Mouse (Mus musculus) MEL (cell line): ENCODE measurements around the gene Idh3b. TPM values are rescaled to one million over a fixed set of nuclear protein-coding genes. Genes with fewer than 3 reads are reported as not detected.
A peak's percentile ranks its signal among the peaks of the same experiment; 100 is the strongest.

Source experiments
- DNase-seq: peaks from one replicate; pipeline ENCODE4 v3.0.0; 2011; ENCODE audit warnings: low read depth, low spot score
- H3K27ac ChIP-seq: 2 replicates; pipeline ENCODE4 v1.5.1; 2012; ENCODE audit warnings: low read depth, mild to moderate bottlenecking, control low read depth, low read length, moderate library complexity; ENCODE audit not compliant: control insufficient read depth
- H3K27me3 ChIP-seq, 2 experiments: fragments of 150-350 bp in 1 of 2; sonication (generic) in 1 of 2; 2 replicates each; pipeline ENCODE4 v1.6.1; 2012; ENCODE audit warnings: low read length in 2 of 2, mild to moderate bottlenecking in 2 of 2, improper control_type of control experiment in 1 of 2, moderate library complexity in 1 of 2; ENCODE audit not compliant: insufficient read depth in 2 of 2, control insufficient read depth in 1 of 2
- H3K36me3 ChIP-seq, 2 experiments: 2 replicates each; pipeline ENCODE4 v1.6.1; 2012 to 2014; ENCODE audit warnings: low read length in 2 of 2, improper control_type of control experiment in 1 of 2, inconsistent platforms in 1 of 2, mild to moderate bottlenecking in 1 of 2; ENCODE audit not compliant: insufficient read depth in 2 of 2, control insufficient read depth in 1 of 2
- H3K4me1 ChIP-seq, 2 experiments: fragments of 150-350 bp in 1 of 2; sonication (generic) in 1 of 2; 2 replicates each; pipeline ENCODE4 v1.6.1; 2012; ENCODE audit warnings: low read length in 2 of 2, improper control_type of control experiment in 1 of 2, mild to moderate bottlenecking in 1 of 2; ENCODE audit not compliant: insufficient read depth in 2 of 2, control insufficient read depth in 1 of 2
- H3K4me3 ChIP-seq, 2 experiments: fragments of 150-350 bp in 1 of 2; sonication (generic) in 1 of 2; 2 replicates each; pipeline ENCODE4 v1.5.1; 2012; ENCODE audit warnings: low read depth in 2 of 2, low read length in 2 of 2, mild to moderate bottlenecking in 2 of 2, moderate library complexity in 2 of 2, control low read depth in 1 of 2, improper control_type of control experiment in 1 of 2; ENCODE audit not compliant: control insufficient read depth in 1 of 2, insufficient read depth in 1 of 2
- H3K79me2 ChIP-seq: 2 replicates; pipeline ENCODE4 v1.6.1; 2012; ENCODE audit warnings: mild to moderate bottlenecking, low read length, moderate library complexity; ENCODE audit not compliant: control insufficient read depth, poor library complexity, insufficient read depth
- H3K9ac ChIP-seq: 2 replicates; pipeline ENCODE4 v1.6.1; 2012; ENCODE audit warnings: low read depth, mild to moderate bottlenecking, control low read depth, low read length, moderate library complexity; ENCODE audit not compliant: control insufficient read depth, poor library complexity, severe bottlenecking
- H3K9me3 ChIP-seq: fragments of 150-350 bp; sonication (generic); replicated peaks from 2 replicates; pipeline ENCODE4 v1.6.1; 2012; ENCODE audit warnings: mild to moderate bottlenecking, low read length, improper control_type of control experiment, moderate library complexity; ENCODE audit not compliant: insufficient read depth
- CHD1 ChIP-seq: IDR thresholded peaks from 2 replicates; pipeline ENCODE4 v1.6.1; 2012; ENCODE audit warnings: low read depth, mild to moderate bottlenecking, inconsistent platforms, low read length, improper control_type of control experiment
- CHD2 ChIP-seq: IDR thresholded peaks from 2 replicates; pipeline ENCODE4 v1.6.1; 2011; ENCODE audit warnings: low read length, improper control_type of control experiment
- CTCF ChIP-seq, 3 experiments: IDR thresholded peaks in 2 of 3; conservative IDR thresholded peaks in 1 of 3; 2 replicates each; pipeline ENCODE4 v1.5.1; 2011 to 2012; ENCODE audit warnings: low read length in 3 of 3, low read depth in 2 of 3, mild to moderate bottlenecking in 2 of 3, improper control_type of control experiment in 1 of 3, inconsistent platforms in 1 of 3, mixed read lengths in 1 of 3, moderate library complexity in 1 of 3; ENCODE audit not compliant: control insufficient read depth in 1 of 3, insufficient read depth in 1 of 3, poor library complexity in 1 of 3, severe bottlenecking in 1 of 3
- E2F4 ChIP-seq: IDR thresholded peaks from 2 replicates; pipeline ENCODE4 v1.6.1; 2011; ENCODE audit warnings: low read depth, low read length, improper control_type of control experiment, borderline replicate concordance
- ELF1 ChIP-seq: IDR thresholded peaks from 2 replicates; pipeline ENCODE4 v1.6.1; 2014; ENCODE audit warnings: low read depth, mild to moderate bottlenecking, inconsistent platforms, low read length, improper control_type of control experiment, moderate library complexity
- EP300 ChIP-seq, 2 experiments: IDR thresholded peaks; 2 replicates each; pipeline ENCODE4 v1.6.1; 2011; ENCODE audit warnings: improper control_type of control experiment in 2 of 2, low read length in 2 of 2, low read depth in 1 of 2, mild to moderate bottlenecking in 1 of 2
- ETS1 ChIP-seq: IDR thresholded peaks from 2 replicates; pipeline ENCODE4 v1.6.1; 2012; ENCODE audit warnings: low read depth, mild to moderate bottlenecking, inconsistent platforms, low read length, improper control_type of control experiment, moderate library complexity
- GATA1 ChIP-seq: IDR thresholded peaks from 2 replicates; pipeline ENCODE4 v1.6.1; 2011; ENCODE audit warnings: low read depth, low read length, improper control_type of control experiment
- JUND ChIP-seq: IDR thresholded peaks from 2 replicates; pipeline ENCODE4 v1.6.1; 2011; ENCODE audit warnings: low read depth, mild to moderate bottlenecking, improper control_type of control experiment, low read length
- KAT2A ChIP-seq: conservative IDR thresholded peaks from 2 replicates; pipeline ENCODE4 v1.6.1; 2012; ENCODE audit warnings: low read depth, low read length, improper control_type of control experiment, inconsistent platforms
- MAFK ChIP-seq: IDR thresholded peaks from 2 replicates; pipeline ENCODE4 v1.6.1; 2011; ENCODE audit warnings: low read depth, mild to moderate bottlenecking, low read length, improper control_type of control experiment, borderline replicate concordance
- MAX ChIP-seq: IDR thresholded peaks from 2 replicates; pipeline ENCODE4 v1.6.1; 2011; ENCODE audit warnings: low read length, improper control_type of control experiment
- MAZ ChIP-seq: IDR thresholded peaks from 2 replicates; pipeline ENCODE4 v1.6.1; 2012; ENCODE audit warnings: low read depth, mild to moderate bottlenecking, inconsistent platforms, low read length, improper control_type of control experiment
- MEF2A ChIP-seq: IDR thresholded peaks from 2 replicates; pipeline ENCODE4 v1.6.1; 2014; ENCODE audit warnings: low read depth, mild to moderate bottlenecking, inconsistent platforms, low read length, improper control_type of control experiment; ENCODE audit not compliant: poor library complexity, insufficient replicate concordance, severe bottlenecking; ENCODE audit errors: extremely low read depth
- MXI1 ChIP-seq: IDR thresholded peaks from 2 replicates; pipeline ENCODE4 v1.6.1; 2011; ENCODE audit warnings: mild to moderate bottlenecking, low read depth, low read length, improper control_type of control experiment
- MYB ChIP-seq: IDR thresholded peaks from 2 replicates; pipeline ENCODE4 v1.6.1; 2011; ENCODE audit warnings: mild to moderate bottlenecking, low read depth, low read length, improper control_type of control experiment
- MYC ChIP-seq: IDR thresholded peaks from 2 replicates; pipeline ENCODE4 v1.6.1; 2011; ENCODE audit warnings: low read depth, mild to moderate bottlenecking, low read length, improper control_type of control experiment, moderate library complexity
- NELFE ChIP-seq: IDR thresholded peaks from 2 replicates; pipeline ENCODE4 v1.6.1; 2011; ENCODE audit warnings: low read depth, low read length, improper control_type of control experiment
- NRF1 ChIP-seq: IDR thresholded peaks from 2 replicates; pipeline ENCODE4 v1.6.1; 2014; ENCODE audit warnings: low read depth, mild to moderate bottlenecking, inconsistent platforms, low read length, improper control_type of control experiment, moderate library complexity; ENCODE audit not compliant: poor library complexity, insufficient read depth, severe bottlenecking
- POLR2AphosphoS2 ChIP-seq: IDR thresholded peaks from 2 replicates; pipeline ENCODE4 v1.6.1; 2011; ENCODE audit warnings: low read length, improper control_type of control experiment
- POLR2AphosphoS5 ChIP-seq: IDR thresholded peaks from 2 replicates; pipeline ENCODE4 v1.6.1; 2012; ENCODE audit warnings: low read depth, borderline replicate concordance, mild to moderate bottlenecking, inconsistent platforms, low read length, moderate library complexity, mixed read lengths
- RAD21 ChIP-seq: IDR thresholded peaks from 2 replicates; pipeline ENCODE4 v1.6.1; 2011; ENCODE audit warnings: mild to moderate bottlenecking, low read depth, low read length, improper control_type of control experiment
- RCOR1 ChIP-seq: IDR thresholded peaks from 2 replicates; pipeline ENCODE4 v1.6.1; 2012; ENCODE audit warnings: low read depth, mild to moderate bottlenecking, inconsistent platforms, low read length, improper control_type of control experiment
- SIN3A ChIP-seq: IDR thresholded peaks from 2 replicates; pipeline ENCODE4 v1.6.1; 2012; ENCODE audit warnings: low read length, improper control_type of control experiment, inconsistent platforms
- SMC3 ChIP-seq: IDR thresholded peaks from 2 replicates; pipeline ENCODE4 v1.6.1; 2011; ENCODE audit warnings: low read depth, low read length, improper control_type of control experiment
- TAL1 ChIP-seq: IDR thresholded peaks from 2 replicates; pipeline ENCODE4 v1.6.1; 2012; ENCODE audit warnings: mild to moderate bottlenecking, inconsistent platforms, low read length, moderate library complexity, mixed read lengths
- TBP ChIP-seq: IDR thresholded peaks from 2 replicates; pipeline ENCODE4 v1.8.0; 2011; ENCODE audit warnings: low read depth, low read length, improper control_type of control experiment
- UBTF ChIP-seq: IDR thresholded peaks from 2 replicates; pipeline ENCODE4 v1.6.1; 2012; ENCODE audit warnings: low read depth, mild to moderate bottlenecking, inconsistent platforms, low read length, improper control_type of control experiment, moderate library complexity, borderline replicate concordance; ENCODE audit not compliant: insufficient read depth
- USF2 ChIP-seq, 2 experiments: IDR thresholded peaks; 2 replicates each; pipeline ENCODE4 v1.6.1; 2011 to 2012; ENCODE audit warnings: improper control_type of control experiment in 2 of 2, low read length in 2 of 2, borderline replicate concordance in 1 of 2, inconsistent platforms in 1 of 2, low read depth in 1 of 2, mild to moderate bottlenecking in 1 of 2; ENCODE audit not compliant: insufficient read depth in 1 of 2
- ZC3H11A ChIP-seq: IDR thresholded peaks from 2 replicates; pipeline ENCODE4 v1.6.1; 2012; ENCODE audit warnings: low read depth, mild to moderate bottlenecking, inconsistent platforms, low read length, improper control_type of control experiment
- ZMIZ1 ChIP-seq: IDR thresholded peaks from 2 replicates; pipeline ENCODE4 v1.6.1; 2012; ENCODE audit warnings: low read depth, mild to moderate bottlenecking, inconsistent platforms, low read length, improper control_type of control experiment, moderate library complexity
- polyA plus RNA-seq, 2 experiments: library from polyadenylated mRNA; stranded (reverse) in 1 of 2; unstranded in 1 of 2; fragments of >175 nt in 1 of 2; fragments of >200 nt in 1 of 2; gene quantifications; 2 replicates each; pipeline versions ENCODE4 v1.2.1 to v1.2.4; 2012; ENCODE audit warnings: low replicate concordance in 2 of 2, low read depth in 1 of 2; ENCODE audit not compliant: insufficient read length in 2 of 2, insufficient read depth in 1 of 2, missing spikeins in 1 of 2
- total RNA-seq: library from RNA; depleted of rRNA; stranded (reverse); fragments of 300-350 nt; gene quantifications from 2 replicates; pipeline ENCODE4 v1.2.3, GENCODE M21; 2012

Gene Idh3b
- total and polyA plus RNA-seq, 3 experiments: 210 to 1,030 (median 551) TPM

GRCm38 (mm10) chr2:130268074-130268473 lies 16.3 kb downstream of the Idh3b start:
- DNase-seq: no peak
- Histone ChIP-seq H3K9me3 (no peaks in the 10 kb centered on the region), H3K9ac (no peak overlapping the region), H3K79me2 (0 out of 2 replicates have a peak, but pooled peaks cover under 1% of the 10 kb centered on the region), H3K4me3 (no peak overlapping the region), H3K36me3 (peaks cover 0 to 17% of the 10 kb centered on the region in 2 experiments; a peak in 2 of 4 replicates), H3K4me1 (peaks cover under 1 to 23% of the 10 kb centered on the region in 2 experiments; a peak in 3 of 4 replicates), H3K27ac (no peak overlapping the region), H3K27me3 (no peaks in the 10 kb centered on the region)
- TF ChIP-seq ETS1: no peak
- TF ChIP-seq MXI1: no peak

- Histone ChIP-seq H3K36me3 (peaks cover 0 to 32% of the 10 kb centered on the region in 2 experiments; a peak in 2 of 4 replicates), H3K27ac (peak overlapping the region; percentile 44; the same call in 1 of the 2 replicates), H3K9ac (no peak overlapping the region), H3K4me1 (peaks cover 16 to 40% of the 10 kb centered on the region in 2 experiments), H3K9me3 (no peaks in the 10 kb centered on the region), H3K27me3 (no peaks in the 10 kb centered on the region), H3K4me3 (no peak overlapping the region), H3K79me2 (no peaks in the 10 kb centered on the region)
- DNase-seq: peak; percentile 87
- TF ChIP-seq MAFK (no peak), MAX (no peak), ETS1 (peak; percentile 38; the same call in 1 of the 2 replicates), MYC (no peak), JUND (no peak), RCOR1 (0 out of 2 replicates have a peak, but pooled peaks have one; percentile 26), SMC3 (no peak), POLR2AphosphoS5 (no peak), TBP (peak; percentile 69), SIN3A (peak; percentile 49; the same call in 1 of the 2 replicates), POLR2AphosphoS2 (no peak), ZC3H11A (no peak), MAZ (no peak), MEF2A (no peak), ZMIZ1 (no peak), E2F4 (no peak), UBTF (no peak), CTCF (IDR thresholded peaks at IDR 0.05 in 2 of 3, conservative IDR thresholded peaks at IDR 0.05 in 1 of 3; ENCODE audit: control insufficient read depth in 1 of 3, insufficient read depth in 1 of 3, low read depth in 2 of 3, low read length in 3 of 3, poor library complexity in 1 of 3, severe bottlenecking in 1 of 3) (no peak), KAT2A (no peak), MXI1 (0 out of 2 replicates have a peak, but pooled peaks have one; percentile 27), USF2 (IDR thresholded peaks at IDR 0.05; ENCODE audit: borderline replicate concordance in 1 of 2, insufficient read depth in 1 of 2, low read depth in 1 of 2, low read length in 2 of 2) (no peak), MYB (no peak), GATA1 (peak; percentile 45; the same call in 1 of the 2 replicates), CHD2 (no peak), ELF1 (no peak), NELFE (no peak), TAL1 (peak; percentile 68), CHD1 (no peak), EP300 (IDR thresholded peaks at IDR 0.05; ENCODE audit: low read depth in 1 of 2, low read length in 2 of 2) (peak; percentile 50 to 64; a peak in 3 of 4 replicates), NRF1 (no peak), RAD21 (no peak)
These were observed 18.8 kb downstream of the Idh3b start for GRCm38 (mm10) chr2:130265520-130265919.
